Mouse (Mus musculus): ENCODE data around the gene Prl3d3.
"Not testable (repeated sequence)": the region's sequence is repeated elsewhere in the genome, so short reads cannot be mapped to it uniquely, and the experiment has no call there.

The Prl3d3 gene

DNA sequence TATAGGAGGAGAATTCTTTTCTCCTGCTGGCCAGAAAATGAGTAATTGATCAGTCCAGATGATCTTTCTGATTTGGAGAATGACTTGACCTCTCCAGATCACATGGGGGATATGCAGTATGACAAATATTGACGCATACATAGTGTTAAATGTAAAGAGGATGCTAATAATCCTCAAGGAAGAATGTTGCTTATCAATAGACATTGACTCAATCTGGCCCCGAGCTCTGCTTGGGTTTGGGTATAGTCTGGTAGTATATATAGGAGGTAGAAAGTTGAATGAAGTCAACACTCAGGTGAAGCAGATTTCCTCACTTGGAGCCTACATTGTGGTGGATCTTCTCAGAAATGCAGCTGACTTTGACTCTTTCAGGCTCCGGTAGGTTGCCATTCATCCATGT is at the start of gene Prl3d3:
Gene Prl3d3, plus strand, starts transcription at position 301 of the 400 bp plus-strand sequence.
- not testable (repeated sequence) for DNase-seq (ENCODE audit: low spot score in 2 of 2)

DNA sequence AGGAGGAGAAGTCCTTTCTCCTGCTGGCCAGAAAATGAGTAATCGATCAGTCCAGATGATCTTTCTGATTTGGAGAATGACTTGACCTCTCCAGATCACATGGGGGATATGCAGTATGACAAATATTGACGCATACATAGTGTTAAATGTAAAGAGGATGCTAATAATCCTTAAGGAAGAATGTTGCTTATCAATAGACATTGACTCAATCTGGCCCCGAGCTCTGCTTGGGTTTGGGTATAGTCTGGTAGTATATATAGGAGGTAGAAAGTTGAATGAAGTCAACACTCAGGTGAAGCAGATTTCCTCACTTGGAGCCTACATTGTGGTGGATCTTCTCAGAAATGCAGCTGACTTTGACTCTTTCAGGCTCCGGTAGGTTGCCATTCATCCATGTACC is 35.2 kb upstream of the Prl3d3 start, which contains the start of gene Prl3d2:
Gene Prl3d2, plus strand, starts transcription at position 301 of the 400 bp plus-strand sequence.
- DNase-seq (ENCODE audit: low spot score in 2 of 2) = not testable (repeated sequence)

DNA sequence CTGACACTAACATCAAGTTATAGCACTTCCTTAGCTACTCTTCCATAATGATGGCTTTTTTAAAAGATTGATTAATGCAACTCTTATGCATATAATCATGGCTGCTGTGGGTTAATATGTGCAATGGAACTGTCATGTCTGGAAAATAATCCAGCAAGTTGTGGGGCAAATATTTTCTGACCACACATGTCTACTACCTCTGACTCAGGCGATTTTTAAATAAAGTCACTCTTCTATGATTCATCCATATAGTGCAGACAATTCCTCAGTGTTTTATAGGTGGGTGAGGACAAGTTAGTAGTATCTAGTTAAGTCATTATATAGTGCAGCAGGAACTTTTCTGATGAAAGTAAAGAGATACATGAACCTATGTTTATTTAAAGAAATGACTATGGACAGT is 8.3 kb upstream of the Prl3d3 start:
- no peak for DNase-seq (ENCODE audit: low spot score in 2 of 2)

DNA sequence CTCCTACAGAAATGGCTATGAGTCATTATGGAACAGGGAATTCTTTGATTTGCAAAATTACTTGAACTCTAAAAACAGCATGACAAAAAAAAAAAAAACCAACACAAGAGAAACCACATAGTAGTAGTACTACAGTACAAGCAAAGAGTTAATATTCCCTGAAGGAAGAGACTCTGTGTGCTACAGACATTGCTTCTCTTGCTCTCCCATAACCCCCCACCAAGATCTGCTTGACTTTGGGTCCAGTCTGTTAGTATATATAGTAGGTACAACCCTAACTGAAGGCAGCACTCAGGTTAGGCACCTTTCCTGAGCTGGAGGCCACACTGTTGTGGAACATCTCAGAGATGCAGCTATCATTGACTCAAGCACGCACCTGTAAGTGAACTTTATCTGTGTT is 39.8 kb downstream of the Prl3d3 start, which contains the start of gene Prl3c1:
Gene Prl3c1, plus strand, starts transcription at position 301 of the 400 bp plus-strand sequence.
- DNase-seq (ENCODE audit: low spot score in 2 of 2) = no peak

Data from spleen, postnatal 4 days (tissue).